Mouse (Mus musculus) right cerebral cortex, postnatal 25 days (tissue): Measurements from ENCODE around the gene Ermp1.

ENCODE experiments used
- DNase-seq: peaks from one replicate; pipeline ENCODE4 v3.0.0; 2022

Gene Ermp1

DNA sequence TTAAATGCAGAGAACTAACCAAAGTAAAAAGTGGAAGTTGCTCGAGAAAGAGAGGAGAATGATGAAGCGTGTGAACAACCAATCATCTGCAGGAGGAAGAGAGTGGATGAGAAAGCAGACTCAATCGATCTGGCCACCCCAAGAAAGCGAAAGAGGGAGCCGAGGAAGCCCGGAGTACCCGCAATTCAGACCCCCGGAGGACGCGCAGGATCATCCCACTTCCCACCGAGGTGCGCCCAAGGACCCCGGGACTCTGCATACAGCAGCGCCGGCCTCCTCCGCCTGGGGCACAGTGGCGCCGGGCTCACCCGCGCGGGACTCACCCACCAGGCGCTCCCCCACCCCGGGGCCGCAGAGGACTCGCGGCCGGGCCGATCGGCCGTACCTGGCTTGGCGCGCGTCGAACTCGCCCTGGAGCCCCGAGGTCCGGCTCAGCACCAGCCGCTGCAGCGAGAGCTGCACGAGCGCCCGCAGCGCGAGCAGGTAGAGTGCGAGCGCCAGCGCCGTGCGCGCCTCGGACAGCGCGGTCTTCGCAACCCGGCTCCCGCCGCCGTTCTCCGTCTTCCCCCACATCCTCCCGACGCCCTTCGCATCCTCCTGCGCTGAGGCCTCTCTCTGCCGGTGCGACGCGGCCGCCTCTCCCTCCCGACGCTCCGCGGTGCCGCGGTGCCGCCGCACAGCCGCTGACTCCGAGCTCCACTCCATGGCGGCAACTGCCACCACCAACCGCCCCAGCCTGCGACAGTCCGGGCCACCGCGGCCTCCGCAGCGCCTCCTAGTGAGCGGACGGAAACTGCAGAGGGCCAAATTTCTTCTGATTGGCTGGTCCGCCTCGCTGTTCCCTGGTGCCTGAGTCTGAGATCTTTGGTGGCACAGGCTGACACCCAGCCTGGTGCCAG, at the start of gene Ermp1:
Ermp1 (minus strand) TSS at position 765 of the 899 bp plus-strand sequence.
- peak; percentile 97 for DNase-seq

DNA sequence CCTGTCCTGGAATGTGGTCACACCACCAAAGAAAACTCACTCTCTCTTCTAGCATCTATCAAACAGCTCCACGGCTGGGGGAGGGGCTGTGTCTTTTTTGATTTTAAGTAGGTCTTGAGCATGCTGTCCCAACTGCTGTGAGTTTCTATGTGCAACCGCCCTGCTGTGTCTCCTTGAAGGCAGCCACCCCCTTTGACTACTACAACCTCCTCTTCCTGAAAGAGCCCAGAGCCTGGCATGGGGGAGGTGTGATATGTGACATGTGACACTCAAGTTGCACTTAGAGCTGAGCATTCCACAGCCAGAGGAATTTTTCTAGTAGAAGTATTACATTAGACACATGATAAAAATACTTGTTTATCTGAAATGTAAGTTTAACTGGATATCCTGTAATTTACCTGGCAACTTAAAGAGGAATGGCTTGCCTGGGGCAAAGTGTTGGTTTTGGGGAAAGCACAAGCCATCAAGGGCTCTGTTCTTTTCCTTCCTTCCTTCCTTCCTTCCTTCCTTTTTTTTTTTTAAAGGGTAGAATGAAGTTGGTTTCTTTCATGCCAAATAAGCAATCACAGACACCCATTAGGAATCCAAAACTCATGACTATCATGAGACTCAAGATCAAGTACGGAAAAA, 49.1 kb upstream of the Ermp1 start, which contains the start of gene Mlana:
Mlana (plus strand) TSS at position 580 of the 630 bp plus-strand sequence.
- DNase-seq: no peak

DNA sequence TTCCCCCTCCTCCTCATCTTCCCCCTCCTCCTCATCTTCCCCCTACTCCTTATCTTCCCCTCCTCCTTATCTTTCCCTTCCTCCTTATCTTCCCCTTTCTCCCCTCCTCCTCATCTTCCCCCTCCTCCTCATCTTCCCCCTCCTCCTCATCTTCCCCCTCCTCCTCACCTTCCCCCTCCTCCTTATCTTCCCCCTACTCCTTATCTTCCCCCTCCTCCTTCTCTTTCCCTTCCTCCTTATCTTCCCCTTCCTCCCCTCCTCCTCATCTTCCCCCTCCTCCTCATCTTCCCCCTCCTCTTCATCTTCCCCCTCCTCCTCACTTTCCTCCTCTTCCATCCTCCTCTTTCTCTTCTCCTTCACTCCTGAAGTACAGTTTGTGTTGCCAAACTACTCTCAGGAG, 48.6 kb upstream of the Ermp1 start:
- DNase-seq: no peak

- no peak for DNase-seq
Measured at GRCm38 (mm10) chr19:29696309-29696708, 48.1 kb upstream of the Ermp1 start.

DNA sequence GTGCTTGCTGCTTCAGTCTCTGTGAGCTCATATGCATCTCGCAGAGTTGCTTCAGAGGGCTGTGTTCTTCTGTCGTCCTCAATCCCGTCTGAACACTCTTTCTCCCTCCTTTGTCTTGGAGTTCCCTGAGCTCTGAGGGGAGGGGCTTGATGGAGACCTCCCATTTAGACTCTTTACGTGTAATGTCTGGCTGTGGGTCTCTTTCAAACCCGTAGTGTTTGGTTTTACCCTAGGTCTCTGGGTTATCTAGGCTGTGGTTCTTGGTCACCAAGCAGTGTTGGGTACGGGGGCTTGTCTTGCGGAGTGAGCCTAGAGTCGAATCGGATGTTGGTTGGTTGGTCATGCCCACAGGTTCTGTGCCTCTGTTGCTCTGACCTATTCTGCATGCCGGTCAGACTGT, 46.9 kb upstream of the Ermp1 start:
- DNase-seq: no peak

- DNase-seq: peak; percentile 73
Measured at GRCm38 (mm10) chr19:29683844-29684540, 35.8 kb upstream of the Ermp1 start.

- no peak for DNase-seq
Measured at GRCm38 (mm10) chr19:29680182-29681152, 32.3 kb upstream of the Ermp1 start.

GRCm38 (mm10) chr19:29678181-29678778, 30.1 kb upstream of the Ermp1 start:
- DNase-seq: no peak

GRCm38 (mm10) chr19:29676479-29677193, 28.4 kb upstream of the Ermp1 start:
- DNase-seq: no peak

DNA sequence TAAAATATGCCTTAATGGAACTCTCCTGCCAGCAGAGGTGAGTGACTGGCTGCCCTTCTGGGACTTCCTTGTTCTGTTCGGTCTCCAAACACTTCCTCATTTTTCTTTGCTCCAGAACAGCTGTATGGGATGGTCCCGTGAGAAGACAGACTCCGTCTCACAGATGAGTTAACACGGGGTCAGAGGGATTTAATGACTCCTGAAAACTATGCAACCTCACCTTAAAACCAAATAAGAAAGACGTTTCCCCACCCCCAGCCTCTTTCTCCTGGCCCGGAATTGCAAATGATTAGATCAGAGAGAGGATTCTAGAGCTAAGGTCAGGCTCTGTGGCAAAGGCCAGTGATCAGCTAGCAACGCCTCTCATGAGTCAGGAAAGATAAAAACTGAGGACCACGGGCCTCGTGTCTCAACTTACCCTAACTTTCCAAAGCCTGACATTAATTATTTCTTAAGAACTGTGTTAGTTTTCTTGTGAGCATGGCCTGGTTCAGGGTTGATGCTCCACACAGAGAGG, 27.4 kb upstream of the Ermp1 start:
- no peak for DNase-seq

DNA sequence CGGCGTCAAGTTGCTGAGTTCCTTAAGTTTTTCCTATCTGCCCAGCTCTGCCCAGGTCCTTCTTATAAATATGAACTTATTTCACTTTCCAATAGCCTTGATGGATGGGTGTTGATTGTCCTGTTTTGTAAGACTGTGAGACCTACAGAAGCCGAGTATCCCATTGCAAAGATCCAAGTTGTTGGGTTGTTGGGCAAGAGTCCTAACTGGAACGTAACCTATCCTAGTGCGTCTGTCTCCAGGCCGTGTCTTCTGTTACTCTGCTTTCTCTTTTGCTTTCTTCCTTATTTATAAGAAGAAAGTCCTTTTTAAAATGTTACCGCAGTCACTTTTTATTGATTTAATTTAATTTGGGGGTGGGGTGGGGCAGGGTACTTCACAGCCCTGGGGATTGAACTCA, 26.7 kb upstream of the Ermp1 start:
- DNase-seq: no peak

DNA sequence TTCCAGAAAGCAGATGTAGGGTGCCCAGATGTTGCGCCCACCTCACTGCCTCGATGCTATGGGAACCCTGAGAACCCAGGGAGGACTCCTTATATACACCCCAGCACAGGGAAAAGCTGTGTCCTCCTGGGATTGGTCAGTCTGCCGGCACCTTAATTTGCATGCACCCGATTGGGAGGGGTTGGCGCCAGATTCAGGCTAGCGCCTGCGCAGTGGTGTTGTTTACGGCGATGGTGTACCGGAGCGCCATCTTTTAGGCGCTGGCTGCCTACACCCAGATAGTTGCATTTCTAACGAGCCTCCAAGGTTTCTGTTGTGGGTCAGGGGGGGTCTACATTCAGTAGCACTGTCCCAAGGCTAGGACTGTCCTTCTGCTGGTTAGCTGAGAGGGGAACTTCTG, 24.4 kb upstream of the Ermp1 start:
- DNase-seq: no peak

DNA sequence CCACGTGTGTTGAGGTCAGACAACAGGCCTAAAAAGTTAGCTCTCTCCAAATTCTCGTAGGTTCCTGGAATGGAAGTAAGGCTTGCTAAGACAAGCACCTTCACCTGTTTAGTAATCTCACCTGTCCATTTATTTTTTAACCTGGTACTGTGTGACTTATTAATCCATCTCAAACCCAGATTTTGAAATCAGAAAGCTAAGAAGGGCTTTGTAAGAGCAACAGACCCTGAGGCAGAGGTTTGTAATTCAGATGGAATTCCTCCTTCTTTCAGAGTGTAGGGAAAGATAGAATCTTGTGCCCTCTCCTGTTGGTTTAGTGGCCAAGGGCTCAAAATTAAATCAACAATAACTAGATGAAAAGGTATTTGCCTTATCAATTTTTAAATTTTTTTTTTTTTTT, 22.9 kb upstream of the Ermp1 start:
- DNase-seq: no peak

GRCm38 (mm10) chr19:29670247-29670646, 22.0 kb upstream of the Ermp1 start:
- no peak for DNase-seq

GRCm38 (mm10) chr19:29668135-29668534, 19.9 kb upstream of the Ermp1 start:
- no peak for DNase-seq

GRCm38 (mm10) chr19:29666965-29667594, 18.9 kb upstream of the Ermp1 start:
- no peak for DNase-seq

DNA sequence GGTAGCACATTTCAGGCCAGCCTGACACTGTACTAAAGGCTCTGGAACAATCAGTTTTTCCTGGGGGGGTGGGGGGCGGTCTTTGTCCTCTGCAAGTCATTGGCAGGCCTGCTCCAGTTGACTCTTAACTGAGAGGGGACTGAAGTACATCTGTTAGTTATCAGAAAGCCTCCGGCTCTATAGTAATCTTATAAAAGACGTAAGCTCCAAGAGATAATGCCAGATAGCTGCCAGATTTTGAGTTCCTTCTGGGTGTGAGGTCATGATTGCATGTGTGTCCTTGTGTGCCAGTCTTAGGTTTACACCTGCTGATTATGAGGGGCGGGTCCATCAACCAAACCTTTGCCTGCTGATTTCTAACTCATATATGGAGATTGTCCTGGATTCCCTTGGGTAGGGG, 17.9 kb upstream of the Ermp1 start:
- DNase-seq: no peak

GRCm38 (mm10) chr19:29664934-29665333, 16.7 kb upstream of the Ermp1 start:
- DNase-seq: no peak

DNA sequence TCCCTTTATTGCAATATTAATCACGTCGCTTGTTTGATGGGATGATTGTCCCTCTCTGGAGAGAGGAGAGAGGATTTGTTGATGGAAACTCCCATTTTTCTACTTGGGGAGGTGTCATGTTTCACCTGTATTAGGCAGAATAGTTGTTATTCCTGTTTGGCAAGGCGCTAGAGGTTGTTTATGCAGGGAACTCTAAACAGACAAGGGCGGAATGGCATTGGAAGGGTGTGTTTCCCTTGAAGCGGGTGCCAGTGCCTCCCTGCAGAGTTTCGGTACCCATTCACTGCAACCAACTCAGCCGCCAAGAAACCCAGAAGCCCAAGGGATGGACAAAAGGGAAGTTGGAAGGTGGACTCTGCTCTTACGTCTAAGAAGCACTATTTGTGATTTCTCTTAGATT, 15.6 kb upstream of the Ermp1 start:
- DNase-seq: no peak

DNA sequence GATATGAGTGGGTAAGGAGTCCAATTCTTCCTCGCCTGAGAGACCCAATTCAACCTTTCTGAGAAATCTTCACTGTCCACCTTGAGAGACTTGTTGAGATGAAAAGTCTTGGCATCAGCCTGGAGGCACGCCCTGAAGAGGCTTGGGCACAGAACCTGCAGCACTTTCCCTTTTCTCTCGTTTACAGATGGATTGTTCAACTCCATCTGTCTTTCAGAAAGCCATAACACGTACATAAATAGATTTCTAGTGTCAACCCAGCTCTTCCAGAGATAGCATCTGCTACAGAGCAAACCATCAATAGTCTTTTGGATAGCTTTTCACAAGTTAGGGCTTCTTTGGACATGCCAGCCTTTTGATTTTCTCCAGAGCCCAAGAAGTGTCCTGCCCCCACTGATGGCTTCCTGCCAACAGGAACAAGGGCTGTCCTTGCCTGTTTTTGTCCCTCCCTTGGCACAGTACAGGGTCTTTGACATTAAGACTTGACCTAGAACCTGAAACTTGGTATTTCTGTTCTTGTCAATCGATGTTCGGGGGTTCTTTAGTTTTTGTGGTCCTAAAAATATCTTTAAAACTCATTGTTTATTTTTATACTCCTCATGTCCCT, 13.9 kb upstream of the Ermp1 start:
- DNase-seq: no peak
